Mouse (Mus musculus): ENCODE results near the gene Sos2.

GRCm38 (mm10) chr12:69644877-69645276, 36.8 kb downstream of the Sos2 start:
- TF ChIP-seq CTCF (IDR thresholded peaks at IDR 0.05; ENCODE audit: borderline replicate concordance, insufficient read depth, low read depth, low read length) (no peak), POLR2A (IDR thresholded peaks at IDR 0.05; ENCODE audit: borderline replicate concordance, insufficient read depth, low read length) (no peak)
